Mouse (Mus musculus) ovary, adult 18-20 months (tissue): ENCODE results near the gene Fkbp1a.

Experiments used
- DNase-seq: peaks from one replicate; pipeline ENCODE4 v3.0.0; 2022; ENCODE audit warnings: low spot score, mixed read lengths

Gene Fkbp1a

DNA sequence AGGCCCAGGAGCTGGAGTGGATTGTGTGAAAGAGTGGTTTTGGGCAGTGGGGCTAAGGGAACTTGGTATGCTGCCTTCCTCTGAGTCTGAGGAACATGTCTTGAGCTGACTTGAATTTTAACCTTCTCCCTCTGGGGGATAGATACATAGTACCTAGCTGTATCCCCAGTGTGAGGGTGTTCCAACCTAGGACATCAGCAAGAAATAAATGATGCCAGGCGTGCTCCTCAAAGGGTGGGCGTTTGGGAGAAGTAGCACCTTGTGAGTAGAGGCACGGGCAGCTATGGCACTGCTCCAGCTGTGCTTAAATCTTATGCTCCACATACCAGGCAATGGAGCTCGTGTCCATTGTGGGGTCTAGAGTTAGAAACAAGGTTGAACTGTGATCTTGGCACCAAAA is 4.3 kb downstream of the Fkbp1a start:
- no peak for DNase-seq

DNA sequence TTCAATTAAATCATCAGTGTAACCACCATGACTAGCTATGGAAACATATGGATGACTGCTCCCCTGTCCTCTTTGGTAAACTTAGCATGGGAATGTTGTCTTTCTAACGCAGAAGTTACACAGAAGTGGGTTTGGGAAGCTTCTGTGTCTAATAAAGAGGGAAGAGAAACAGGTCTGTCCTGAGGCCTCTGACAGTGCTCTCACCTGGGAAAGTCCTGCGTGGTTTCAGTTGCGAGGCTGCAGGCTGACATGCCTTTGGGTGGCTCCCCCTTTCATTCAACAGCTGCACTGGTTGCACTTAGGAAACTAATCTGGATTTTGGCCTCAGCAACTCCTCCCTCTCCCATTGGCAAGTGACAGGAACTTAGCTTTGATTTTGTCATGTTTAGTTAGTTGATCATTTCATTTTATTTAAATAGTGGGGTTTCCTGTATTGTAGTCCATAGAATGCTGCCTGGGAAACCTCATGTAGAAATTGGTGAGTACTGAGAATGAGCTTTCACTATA is 7.4 kb downstream of the Fkbp1a start:
- DNase-seq = no peak

- DNase-seq = no peak
These were observed 20.9 kb downstream of the Fkbp1a start for GRCm38 (mm10) chr2:151562930-151563921.

- DNase-seq = no peak
These were observed 21.7 kb downstream of the Fkbp1a start for GRCm38 (mm10) chr2:151564006-151564405.

- DNase-seq = no peak
These were observed 22.7 kb downstream of the Fkbp1a start for GRCm38 (mm10) chr2:151564986-151565385.

- no peak for DNase-seq
These were observed 24.6 kb downstream of the Fkbp1a start for GRCm38 (mm10) chr2:151566856-151567255.

DNA sequence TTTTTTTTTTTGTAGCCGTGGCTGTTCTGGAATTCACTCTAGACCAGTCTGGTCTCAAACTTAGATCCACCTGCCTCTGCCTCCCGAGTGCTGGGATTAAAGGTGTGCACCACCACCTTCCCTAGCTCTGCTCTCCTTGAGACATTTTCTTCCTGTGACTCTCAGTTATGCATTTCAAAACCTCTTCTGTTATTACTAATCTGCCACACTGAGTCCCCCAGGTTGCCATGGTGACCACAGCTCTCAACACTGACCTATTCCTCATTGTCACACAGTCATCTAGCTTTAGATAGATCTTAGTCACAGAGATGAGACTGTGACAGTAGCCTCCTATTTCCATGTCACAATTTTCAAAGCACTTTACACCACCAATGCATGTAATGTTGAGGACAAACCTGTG is 27.2 kb downstream of the Fkbp1a start:
- no peak for DNase-seq

DNA sequence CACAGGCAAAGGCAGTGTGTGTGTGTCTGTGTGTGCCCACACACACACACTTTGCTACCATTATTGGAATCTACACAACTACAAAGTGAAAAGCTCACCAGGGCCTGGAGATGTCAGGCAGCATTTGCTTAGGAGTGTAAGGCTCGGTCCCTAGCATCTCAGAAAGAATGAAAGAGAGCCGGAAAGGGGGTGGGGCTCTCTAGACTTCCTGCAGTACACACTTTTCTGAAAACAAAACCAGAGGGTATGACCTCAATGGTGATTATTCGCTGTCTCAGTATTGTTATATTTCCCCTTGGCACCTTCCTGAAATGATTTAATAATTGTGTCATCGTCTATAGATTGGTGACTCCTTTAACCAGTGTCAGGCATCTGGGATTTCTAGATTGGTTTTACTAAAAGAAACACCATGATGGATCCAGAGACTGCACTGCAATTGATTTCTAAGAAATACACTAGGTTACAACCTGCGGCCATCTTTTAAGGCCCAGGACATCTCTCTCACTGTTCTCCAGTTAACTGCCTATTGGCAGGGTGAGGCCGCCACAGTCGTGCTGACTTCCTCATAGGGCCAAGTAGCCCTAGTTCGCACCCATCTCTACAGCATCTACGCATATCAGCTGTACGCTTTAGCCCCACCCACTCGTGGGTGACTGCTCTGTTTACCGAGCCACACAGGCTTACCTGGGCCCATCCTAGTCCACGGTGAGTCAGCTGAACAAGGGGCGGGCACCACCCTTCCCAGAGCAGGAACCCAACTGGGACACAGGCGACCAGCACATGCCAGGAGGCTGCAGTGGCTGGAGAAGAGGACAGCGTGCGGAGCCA is 29.8 kb downstream of the Fkbp1a start, which contains the start of gene Sdcbp2:
Sdcbp2 (plus strand) TSS at position 750 of the 828 bp plus-strand sequence.
- no peak for DNase-seq

GRCm38 (mm10) chr2:151573667-151574066 is 31.4 kb downstream of the Fkbp1a start:
- no peak for DNase-seq

DNA sequence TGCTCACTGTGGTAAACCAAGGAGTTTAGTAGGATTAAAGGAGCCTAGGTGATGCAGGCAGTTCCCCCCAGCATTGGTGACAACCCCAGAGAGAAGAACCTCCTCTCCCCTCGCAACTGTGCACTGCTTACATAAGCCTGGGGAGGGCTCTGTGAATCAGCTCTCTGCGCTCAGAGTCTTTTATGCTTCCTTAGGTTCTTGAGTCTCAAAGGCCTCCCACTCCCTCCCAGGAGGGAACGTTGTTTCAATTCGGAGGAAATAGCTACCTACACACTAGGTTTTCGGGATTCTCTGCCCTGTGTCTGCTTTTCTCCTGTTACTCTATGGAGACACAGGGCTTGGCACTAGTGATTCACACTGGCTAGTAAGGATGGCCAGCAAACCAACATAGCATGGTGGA is 32.3 kb downstream of the Fkbp1a start:
- DNase-seq = no peak

- no peak for DNase-seq
These were observed 32.9 kb downstream of the Fkbp1a start for GRCm38 (mm10) chr2:151575119-151575698.

- peak; percentile 85 for DNase-seq
These were observed 33.6 kb downstream of the Fkbp1a start for GRCm38 (mm10) chr2:151575699-151576389.

- DNase-seq = no peak
These were observed 36.9 kb downstream of the Fkbp1a start for GRCm38 (mm10) chr2:151579183-151579582.

DNA sequence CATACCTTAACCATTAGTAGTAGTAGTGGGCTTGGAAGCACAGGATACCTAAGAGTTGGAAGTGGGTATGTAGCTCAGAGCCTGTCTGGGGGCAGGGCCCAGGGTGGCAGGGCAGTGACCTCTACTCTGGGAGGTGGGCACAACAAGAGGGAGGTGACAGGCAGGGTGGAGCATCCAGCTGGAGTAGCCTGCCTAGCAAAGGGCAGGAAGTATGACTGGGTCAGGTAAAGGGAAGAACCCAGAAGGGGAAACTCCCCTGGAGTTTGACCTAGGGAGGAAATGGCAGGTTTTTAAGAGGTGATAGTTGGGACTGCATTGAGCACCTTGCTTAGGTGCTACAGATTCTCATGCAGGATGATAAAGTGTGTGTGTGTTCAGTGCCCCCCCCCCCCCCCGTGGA is 38.7 kb downstream of the Fkbp1a start:
- no peak for DNase-seq

DNA sequence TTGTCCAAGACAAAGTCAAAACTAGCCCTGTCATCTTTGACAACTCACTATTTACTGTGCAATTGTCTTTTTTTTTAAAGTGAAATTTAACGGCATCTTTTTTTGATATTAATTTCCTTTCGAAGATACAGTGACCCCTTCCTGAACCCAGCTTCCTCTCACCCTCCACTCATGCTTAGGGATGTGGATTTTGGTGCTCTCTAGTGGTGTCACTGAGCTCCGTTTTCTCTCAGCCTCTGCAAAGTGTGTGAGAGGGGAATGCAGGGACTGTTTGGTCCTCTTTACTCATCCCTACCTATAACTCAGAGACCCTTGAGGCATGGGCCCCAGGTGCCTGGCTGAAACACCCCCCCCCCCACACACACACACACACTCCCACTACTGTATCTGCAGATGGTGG is 43.7 kb downstream of the Fkbp1a start:
- DNase-seq = no peak

- no peak for DNase-seq
These were observed 44.5 kb downstream of the Fkbp1a start for GRCm38 (mm10) chr2:151586807-151587206.

- DNase-seq = no peak
These were observed 45.0 kb downstream of the Fkbp1a start for GRCm38 (mm10) chr2:151587306-151587705.

GRCm38 (mm10) chr2:151598068-151598467 is 55.8 kb downstream of the Fkbp1a start:
- DNase-seq = no peak

DNA sequence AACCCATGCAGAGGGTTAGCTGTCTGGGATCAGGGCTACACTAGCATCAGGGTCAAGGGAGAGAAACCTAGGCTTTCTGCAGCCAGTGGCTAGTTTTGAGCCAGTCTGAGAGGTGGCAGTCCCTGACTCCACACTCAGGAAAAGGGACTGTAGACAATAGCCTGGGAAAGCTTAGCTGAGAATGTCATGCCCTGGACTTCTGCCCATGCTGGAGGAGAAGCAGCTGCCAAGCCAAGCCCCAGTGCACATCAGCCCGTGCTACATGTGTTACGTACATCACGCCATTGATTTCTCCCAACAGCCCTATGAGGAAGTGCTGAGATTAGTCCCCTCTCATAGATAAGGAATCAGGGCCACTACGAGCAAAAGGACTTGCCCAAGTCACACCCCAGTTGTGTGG is 59.8 kb downstream of the Fkbp1a start:
- no peak for DNase-seq

- DNase-seq = no peak
These were observed 61.3 kb downstream of the Fkbp1a start for GRCm38 (mm10) chr2:151603630-151604029.

- no peak for DNase-seq
These were observed 63.2 kb downstream of the Fkbp1a start for GRCm38 (mm10) chr2:151605437-151605987.
